Mouse (Mus musculus): ENCODE measurements at regions not wholly inside any gene's neighbourhood (a gene's known extent, or its start where the extent isn't known, plus 50 kb on each side); places are given as distances from the start of the nearest gene placed in this dataset.

GRCm38 (mm10) chr11:63753260-63753659 is 168.8 kb downstream of the Hs3st3b1 start:
- DNase-seq (ENCODE audit: low spot score in 2 of 2) = no peak

GRCm38 (mm10) chr11:63754826-63755225 is 167.3 kb downstream of the Hs3st3b1 start:
- no peak for DNase-seq (ENCODE audit: low spot score in 2 of 2)

- no peak for DNase-seq (ENCODE audit: low spot score in 2 of 2)
Observed at GRCm38 (mm10) chr11:63758313-63758712, 163.8 kb downstream of the Hs3st3b1 start.

- peak; percentile 57 to 70 for DNase-seq (ENCODE audit: low spot score in 2 of 2)
Observed at GRCm38 (mm10) chr11:63761561-63761960, 160.5 kb downstream of the Hs3st3b1 start.

- no peak for DNase-seq (ENCODE audit: low spot score in 2 of 2)
Observed at GRCm38 (mm10) chr11:63767631-63768250, 154.3 kb downstream of the Hs3st3b1 start.

GRCm38 (mm10) chr11:63769738-63770137 is 152.4 kb downstream of the Hs3st3b1 start:
- no peak for DNase-seq (ENCODE audit: low spot score in 2 of 2)

GRCm38 (mm10) chr11:63775382-63775781 is 146.7 kb downstream of the Hs3st3b1 start:
- no peak for DNase-seq (ENCODE audit: low spot score in 2 of 2)

- no peak for DNase-seq (ENCODE audit: low spot score in 2 of 2)
Observed at GRCm38 (mm10) chr11:63779371-63779770, 142.7 kb downstream of the Hs3st3b1 start.

- DNase-seq (ENCODE audit: low spot score in 2 of 2) = no peak
Observed at GRCm38 (mm10) chr11:63781967-63782915, 139.8 kb downstream of the Hs3st3b1 start.

- DNase-seq (ENCODE audit: low spot score in 2 of 2) = no peak
Observed at GRCm38 (mm10) chr11:63785281-63785886, 136.7 kb downstream of the Hs3st3b1 start.

- no peak for DNase-seq (ENCODE audit: low spot score in 2 of 2)
Observed at GRCm38 (mm10) chr11:63785965-63786364, 136.1 kb downstream of the Hs3st3b1 start.

GRCm38 (mm10) chr11:63789473-63790120 is 132.5 kb downstream of the Hs3st3b1 start:
- DNase-seq (ENCODE audit: low spot score in 2 of 2) = peak in 1 of 2 experiments; percentile 5

GRCm38 (mm10) chr11:63791004-63791862 is 130.9 kb downstream of the Hs3st3b1 start:
- DNase-seq (ENCODE audit: low spot score in 2 of 2) = peak; percentile 16

GRCm38 (mm10) chr11:63793732-63794503 is 128.2 kb downstream of the Hs3st3b1 start:
- no peak for DNase-seq (ENCODE audit: low spot score in 2 of 2)

- no peak for DNase-seq (ENCODE audit: low spot score in 2 of 2)
Observed at GRCm38 (mm10) chr11:63812146-63812545, 109.9 kb downstream of the Hs3st3b1 start.

GRCm38 (mm10) chr11:63822847-63823246 is 99.2 kb downstream of the Hs3st3b1 start:
- no peak for DNase-seq (ENCODE audit: low spot score in 2 of 2)

GRCm38 (mm10) chr11:63827271-63827762 is 94.8 kb downstream of the Hs3st3b1 start:
- no peak for DNase-seq (ENCODE audit: low spot score in 2 of 2)

- DNase-seq (ENCODE audit: low spot score in 2 of 2) = no peak
Observed at GRCm38 (mm10) chr11:63833480-63833879, 88.6 kb downstream of the Hs3st3b1 start.

GRCm38 (mm10) chr11:63834140-63834539 is 88.0 kb downstream of the Hs3st3b1 start:
- DNase-seq (ENCODE audit: low spot score in 2 of 2) = no peak

- no peak for DNase-seq (ENCODE audit: low spot score in 2 of 2)
Observed at GRCm38 (mm10) chr11:63834631-63835030, 87.5 kb downstream of the Hs3st3b1 start.
